In genomic region chr2:49121603-49122002, GRCm38 (mm10) we compare ENCODE assay signal across 27 mouse cellular contexts.
"Had no signal": no experiment of that assay in that cellular context is flagged by ENCODE, and none has a peak within 500 bp of the region (broad histone marks: within the 10 kb centered on the region; RNA-seq: fewer than 3 reads in every experiment).

No protein-coding gene starts in this region.

- H3K9me3 ChIP-seq: heart, embryonic 15.5 days; hindbrain, embryonic 15.5 days; intestine, embryonic 15.5 days; limb, embryonic 10.5 days; limb, embryonic 12.5 days; liver, embryonic 13.5 days; liver, embryonic 15.5 days had no signal

- H3K4me1 ChIP-seq: heart, embryonic 13.5 days; heart, embryonic 15.5 days; hindbrain, embryonic 13.5 days; hindbrain, embryonic 15.5 days; intestine, embryonic 15.5 days; limb, embryonic 10.5 days; limb, embryonic 12.5 days; liver, embryonic 13.5 days; liver, embryonic 15.5 days had no signal

- H3K9ac ChIP-seq: heart, embryonic 13.5 days; heart, embryonic 15.5 days; hindbrain, embryonic 13.5 days; hindbrain, embryonic 15.5 days; intestine, embryonic 15.5 days; limb, embryonic 12.5 days; liver, embryonic 13.5 days; liver, embryonic 15.5 days; liver, postnatal 0 days had no signal

- H3K36me3 ChIP-seq: heart, embryonic 15.5 days; intestine, embryonic 15.5 days; limb, embryonic 10.5 days; liver, embryonic 13.5 days; liver, embryonic 15.5 days had no signal

- ATAC-seq: hindbrain, postnatal 0 days; intestine, embryonic 15.5 days; intestine, postnatal 0 days; liver, postnatal 0 days had no signal

- H3K27ac ChIP-seq: heart, adult 2 months; heart, embryonic 13.5 days; heart, embryonic 15.5 days; hindbrain, embryonic 13.5 days; hindbrain, embryonic 15.5 days; hindbrain, postnatal 0 days; intestine, embryonic 15.5 days; limb, embryonic 10.5 days; limb, embryonic 12.5 days; liver, embryonic 13.5 days; liver, embryonic 15.5 days had no signal

- H3K4me2 ChIP-seq: heart, embryonic 11.5 days; heart, embryonic 13.5 days; heart, embryonic 15.5 days; hindbrain, embryonic 13.5 days; hindbrain, embryonic 15.5 days; intestine, embryonic 15.5 days; limb, embryonic 12.5 days; liver, embryonic 11.5 days; liver, embryonic 13.5 days; liver, embryonic 15.5 days had no signal

- DNase-seq: gastrocnemius, postnatal 14 days; gastrocnemius, postnatal 36 days; heart, adult 11 months; heart, adult 2 months; heart, postnatal 14 days; heart, postnatal 36 days; kidney, adult 18-20 months; kidney, adult 8-10 months; kidney, postnatal 10 days; kidney, postnatal 25 days; layer of hippocampus, adult 9-11 months; layer of hippocampus, postnatal 36 days; liver; liver, embryonic 13.5 days; liver, postnatal 0 days had no signal

- H3K27me3 ChIP-seq: heart, embryonic 13.5 days; heart, embryonic 15.5 days; hindbrain, embryonic 13.5 days; hindbrain, embryonic 15.5 days; intestine, embryonic 15.5 days; limb, embryonic 12.5 days; liver, embryonic 13.5 days; liver, embryonic 15.5 days had no signal

- H3K4me3 ChIP-seq: heart, adult 2 months; heart, embryonic 13.5 days; heart, embryonic 15.5 days; hindbrain, embryonic 13.5 days; hindbrain, embryonic 15.5 days; intestine, embryonic 15.5 days; limb, embryonic 10.5 days; limb, embryonic 12.5 days; liver, embryonic 13.5 days; liver, embryonic 15.5 days had no signal
